ENCODE assay signal across 33 mouse cellular contexts in genomic region chr10:24107747-24108146, GRCm38 (mm10). TPM values are rescaled to one million over a fixed set of nuclear protein-coding genes. Genes with fewer than 3 reads are reported as not detected.
DNase-seq lines count a peak whose midpoint lies in the region; ATAC-seq and TF ChIP-seq lines count a peak whose summit lies in the region.
"Had no signal": no experiment of that assay in that cellular context is flagged by ENCODE, and none has a peak within 500 bp of the region (broad histone marks: within the 10 kb centered on the region; RNA-seq: fewer than 3 reads in every experiment).

No protein-coding gene starts in this region.

- DNase-seq in 416B (ENCODE audit: low read depth) (peak; percentile 33), CH12.LX (ENCODE audit: extremely low read depth) (no peak)
- DNase-seq in lung, adult 2 months: no peak
- DNase-seq in ovary, postnatal 36 days (ENCODE audit: low spot score): no peak
- DNase-seq in c-Kit-positive CD71-positive TER-119-positive erythroid progenitor cells, embryonic 14.5 days (ENCODE audit: low spot score): no peak
- DNase-seq: adrenal gland, adult 8-10 months; adrenal gland, postnatal 25 days; cerebellum, adult 18-20 months; cerebellum, adult 9-10 months; cerebellum, postnatal 14 days; forebrain, postnatal 0 days; gastrocnemius, postnatal 25 days; heart, adult 2 months; heart, postnatal 14 days; heart, postnatal 4 days had no signal

- TF ChIP-seq EP300 in CH12.LX (IDR thresholded peaks at IDR 0.05; ENCODE audit: low read length): no peak

- ATAC-seq in common myeloid progenitor, adult 5-6 weeks (replicated peaks; ENCODE audit: low read depth, poor library complexity, severe bottlenecking): 0 out of 2 replicates have a peak, but pooled peaks have one; percentile 50
- ATAC-seq in megakaryocyte progenitor cell, adult 5-6 weeks (replicated peaks; ENCODE audit: poor library complexity): 0 out of 2 replicates have a peak, but pooled peaks have one; percentile 42
- ATAC-seq: activated CD4-positive, CD25-positive, alpha-beta regulatory T cell, adult 4 months; forebrain, embryonic 14.5 days; forebrain, postnatal 0 days; hindbrain, embryonic 16.5 days had no signal

- no peak overlapping the region for H3K4me3 ChIP-seq in CH12.LX (replicated peaks in 1 of 3; ENCODE audit: low read depth in 2 of 3, low read length in 2 of 3, poor library complexity in 1 of 3)
- no peak overlapping the region for H3K4me3 ChIP-seq in lung, adult 2 months (replicated peaks; ENCODE audit: extremely low read depth, low read depth, low read length)
- H3K4me3 ChIP-seq: embryonic facial prominence, embryonic 12.5 days; embryonic facial prominence, embryonic 15.5 days; heart, adult 2 months; heart, embryonic 10.5 days; heart, embryonic 13.5 days; hindbrain, embryonic 12.5 days had no signal

- no peaks in the 10 kb centered on the region for H3K27me3 ChIP-seq in CH12.LX (replicated peaks)
- H3K27me3 ChIP-seq: embryonic facial prominence, embryonic 12.5 days; embryonic facial prominence, embryonic 15.5 days; heart, embryonic 13.5 days; hindbrain, embryonic 12.5 days had no signal

- no peak overlapping the region for H3K27ac ChIP-seq in CH12.LX (ENCODE audit: insufficient read depth, low read depth)
- H3K27ac ChIP-seq: embryonic facial prominence, embryonic 12.5 days; embryonic facial prominence, embryonic 15.5 days; heart, adult 2 months; heart, embryonic 10.5 days; heart, embryonic 13.5 days; hindbrain, embryonic 12.5 days had no signal

- H3K36me3 ChIP-seq in CH12.LX (replicated peaks in 1 of 2; ENCODE audit: control insufficient read depth in 1 of 2, insufficient read depth in 1 of 2, low read length in 1 of 2): no peaks in the 10 kb centered on the region
- H3K36me3 ChIP-seq: embryonic facial prominence, embryonic 12.5 days; embryonic facial prominence, embryonic 15.5 days; G1E; heart, embryonic 10.5 days; heart, embryonic 13.5 days; hindbrain, embryonic 12.5 days had no signal

- no peaks in the 10 kb centered on the region for H3K9me3 ChIP-seq in CH12.LX (replicated peaks; ENCODE audit: low read length)
- H3K9me3 ChIP-seq: embryonic facial prominence, embryonic 12.5 days; embryonic facial prominence, embryonic 15.5 days; G1E; heart, embryonic 10.5 days; heart, embryonic 13.5 days; hindbrain, embryonic 12.5 days had no signal

- no peaks in the 10 kb centered on the region for H3K79me2 ChIP-seq in CH12.LX (replicated peaks; ENCODE audit: control insufficient read depth, extremely low read depth, insufficient read depth, poor library complexity, severe bottlenecking)

- TF ChIP-seq CTCF in CH12.LX (conservative IDR thresholded peaks at IDR 0.05 in 1 of 2, IDR thresholded peaks at IDR 0.05 in 1 of 2; ENCODE audit: low read depth in 2 of 2, low read length in 2 of 2): no peak
- TF ChIP-seq CTCF in lung, adult 2 months (IDR thresholded peaks at IDR 0.05; ENCODE audit: insufficient read depth, low read length): no peak

- no peak for TF ChIP-seq POLR2A in CH12.LX (IDR thresholded peaks at IDR 0.05; ENCODE audit: low read depth, low read length)
- no peak for TF ChIP-seq POLR2A in lung, adult 2 months (IDR thresholded peaks at IDR 0.05; ENCODE audit: borderline replicate concordance, extremely low read depth, low read depth, low read length)

- WGBS in lung, adult 2 months: 47% methylated on average over 5 of the region's 5 CpGs

- no peak overlapping the region for H3K4me2 ChIP-seq in CH12.LX (ENCODE audit: insufficient read depth, low read depth, poor library complexity, severe bottlenecking)
- H3K4me2 ChIP-seq: embryonic facial prominence, embryonic 12.5 days; embryonic facial prominence, embryonic 15.5 days; heart, embryonic 13.5 days; hindbrain, embryonic 12.5 days had no signal

- H3K4me1 ChIP-seq in CH12.LX (ENCODE audit: control insufficient read depth in 1 of 2, insufficient read depth in 2 of 2): no peaks in the 10 kb centered on the region
- H3K4me1 ChIP-seq in lung, adult 2 months (ENCODE audit: control insufficient read depth, insufficient read depth, low read length): no peaks in the 10 kb centered on the region
- H3K4me1 ChIP-seq: embryonic facial prominence, embryonic 12.5 days; embryonic facial prominence, embryonic 15.5 days; heart, embryonic 10.5 days; heart, embryonic 13.5 days; hindbrain, embryonic 12.5 days had no signal

- in situ Hi-C loops in CH12.LX (cut with MboI; ENCODE audit: low pct_ligation_motif_present, low pct_unique_long_range_greater_than_20kb, low sequenced_read_pairs): no loop called here

- dilution Hi-C loops in CH12.LX (cut with MboI; ENCODE audit: extremely low pct_ligation_motif_present, extremely low pct_unique_long_range_greater_than_20kb, low sequenced_read_pairs): no loop called here

- no peak overlapping the region for H3K9ac ChIP-seq in CH12.LX (ENCODE audit: insufficient read depth, low read depth)
- H3K9ac ChIP-seq: embryonic facial prominence, embryonic 12.5 days; embryonic facial prominence, embryonic 15.5 days; forebrain, postnatal 0 days; heart, embryonic 13.5 days; hindbrain, embryonic 12.5 days had no signal

- TF ChIP-seq RAD21 in CH12.LX (IDR thresholded peaks at IDR 0.05; ENCODE audit: low read depth, low read length): no peak

TF ChIP-seq in CH12.LX, 34 proteins besides CTCF, POLR2A, EP300 and RAD21:
- TF ChIP-seq TBP (conservative IDR thresholded peaks at IDR 0.05; ENCODE audit: low read depth, low read length): no peak
- TF ChIP-seq BHLHE40 (IDR thresholded peaks at IDR 0.05; ENCODE audit: low read depth, low read length): peak; percentile 53
- TF ChIP-seq ZKSCAN1 (IDR thresholded peaks at IDR 0.05; ENCODE audit: borderline replicate concordance, low read depth, low read length): no peak

RNA-seq across cellular contexts. Expression of gene Taar9, which starts 1.6 kb away (rescaled TPM):
- total RNA-seq in CH12.LX (2012; rRNA removed): not detected in 2 replicates
- total RNA-seq in CH12.LX (2014; rRNA removed): not detected in 2 replicates
- not detected in 2 replicates for polyA plus RNA-seq in CH12.LX (2012; ENCODE audit: insufficient read length, low read depth)
- not detected in 2 replicates for total RNA-seq in common myeloid progenitor, adult 5-6 weeks (2017)
- not detected in 2 replicates for total RNA-seq in megakaryocyte progenitor cell, adult 5-6 weeks (2015)
- not detected in 2 replicates for total RNA-seq in megakaryocyte progenitor cell, adult 5-6 weeks (2017)
- not detected in 2 replicates for polyA plus RNA-seq in lung, adult 2 months (2012; rRNA removed)
- total RNA-seq: adrenal gland, adult 8-10 months; adrenal gland, postnatal 25 days; forebrain, postnatal 0 days; gastrocnemius, adult 8-10 months; gastrocnemius, postnatal 25 days; heart, adult 2 months; heart, postnatal 14 days; heart, postnatal 4 days had no signal
- polyA plus RNA-seq: activated CD4-positive, CD25-positive, alpha-beta regulatory T cell, adult 4 months; brain, embryonic 14.5 days; embryonic facial prominence, embryonic 12.5 days; embryonic facial prominence, embryonic 15.5 days; forebrain, embryonic 11.5 days; forebrain, embryonic 14.5 days; forebrain, postnatal 0 days; frontal cortex, adult 2 months; G1E; gonadal fat pad, adult 2 months; heart, adult 2 months; heart, embryonic 10.5 days; heart, embryonic 13.5 days; heart, embryonic 16.5 days; hindbrain, embryonic 12.5 days; hindbrain, embryonic 16.5 days; intestine, postnatal 0 days had no signal

RNA-seq across cellular contexts. Expression of gene Taar8c, which starts 6.0 kb away (rescaled TPM):
- total RNA-seq in CH12.LX (2012; rRNA removed) (not detected in 2 replicates), CH12.LX (2014; rRNA removed) (not detected in 2 replicates)
- not detected in 2 replicates for polyA plus RNA-seq in CH12.LX (2012; ENCODE audit: insufficient read length, low read depth)
- total RNA-seq in common myeloid progenitor, adult 5-6 weeks (2017): not detected in 2 replicates
- total RNA-seq in megakaryocyte progenitor cell, adult 5-6 weeks (2015): not detected in 2 replicates
- not detected in 2 replicates for total RNA-seq in megakaryocyte progenitor cell, adult 5-6 weeks (2017)
- polyA plus RNA-seq in lung, adult 2 months (2012; rRNA removed): not detected in 2 replicates
- total RNA-seq: adrenal gland, adult 8-10 months; adrenal gland, postnatal 25 days; forebrain, postnatal 0 days; G1E; gastrocnemius, adult 8-10 months; gastrocnemius, postnatal 25 days; heart, adult 2 months; heart, postnatal 14 days; heart, postnatal 4 days had no signal
- polyA plus RNA-seq: activated CD4-positive, CD25-positive, alpha-beta regulatory T cell, adult 4 months; brain, embryonic 14.5 days; embryonic facial prominence, embryonic 12.5 days; embryonic facial prominence, embryonic 15.5 days; forebrain, embryonic 11.5 days; forebrain, embryonic 14.5 days; forebrain, postnatal 0 days; frontal cortex, adult 2 months; G1E; gonadal fat pad, adult 2 months; heart, adult 2 months; heart, embryonic 10.5 days; heart, embryonic 13.5 days; heart, embryonic 16.5 days; hindbrain, embryonic 12.5 days; hindbrain, embryonic 16.5 days; intestine, postnatal 0 days had no signal

RNA-seq across cellular contexts. Expression of gene Taar8b, which starts 15.7 kb away (rescaled TPM):
- total RNA-seq in CH12.LX (2012; rRNA removed): not detected in 2 replicates
- not detected in 2 replicates for total RNA-seq in CH12.LX (2014; rRNA removed)
- not detected in 2 replicates for polyA plus RNA-seq in CH12.LX (2012; ENCODE audit: insufficient read length, low read depth)
- not detected in 2 replicates for total RNA-seq in common myeloid progenitor, adult 5-6 weeks (2017)
- not detected in 2 replicates for total RNA-seq in megakaryocyte progenitor cell, adult 5-6 weeks (2015)
- total RNA-seq in megakaryocyte progenitor cell, adult 5-6 weeks (2017): not detected in 2 replicates
- not detected in 2 replicates for polyA plus RNA-seq in lung, adult 2 months (2012; rRNA removed)
- total RNA-seq: adrenal gland, adult 8-10 months; adrenal gland, postnatal 25 days; forebrain, postnatal 0 days; G1E; gastrocnemius, adult 8-10 months; gastrocnemius, postnatal 25 days; heart, adult 2 months; heart, postnatal 14 days; heart, postnatal 4 days had no signal
- polyA plus RNA-seq: activated CD4-positive, CD25-positive, alpha-beta regulatory T cell, adult 4 months; brain, embryonic 14.5 days; embryonic facial prominence, embryonic 12.5 days; embryonic facial prominence, embryonic 15.5 days; forebrain, embryonic 11.5 days; forebrain, embryonic 14.5 days; forebrain, postnatal 0 days; frontal cortex, adult 2 months; G1E; gonadal fat pad, adult 2 months; heart, adult 2 months; heart, embryonic 10.5 days; heart, embryonic 13.5 days; heart, embryonic 16.5 days; hindbrain, embryonic 12.5 days; hindbrain, embryonic 16.5 days; intestine, postnatal 0 days had no signal

RNA-seq across cellular contexts. Expression of gene Taar8a, which starts 31.4 kb away (rescaled TPM):
- total RNA-seq in CH12.LX (2012; rRNA removed) (not detected in 2 replicates), CH12.LX (2014; rRNA removed) (not detected in 2 replicates)
- polyA plus RNA-seq in CH12.LX (2012; ENCODE audit: insufficient read length, low read depth): not detected in 2 replicates
- total RNA-seq in common myeloid progenitor, adult 5-6 weeks (2017): not detected in 2 replicates
- not detected in 2 replicates for total RNA-seq in megakaryocyte progenitor cell, adult 5-6 weeks (2015)
- not detected in 2 replicates for total RNA-seq in megakaryocyte progenitor cell, adult 5-6 weeks (2017)
- polyA plus RNA-seq in lung, adult 2 months (2012; rRNA removed): not detected in 2 replicates
- total RNA-seq: adrenal gland, adult 8-10 months; adrenal gland, postnatal 25 days; forebrain, postnatal 0 days; G1E; gastrocnemius, adult 8-10 months; gastrocnemius, postnatal 25 days; heart, adult 2 months; heart, postnatal 14 days; heart, postnatal 4 days had no signal
- polyA plus RNA-seq: activated CD4-positive, CD25-positive, alpha-beta regulatory T cell, adult 4 months; brain, embryonic 14.5 days; embryonic facial prominence, embryonic 12.5 days; embryonic facial prominence, embryonic 15.5 days; forebrain, embryonic 11.5 days; forebrain, embryonic 14.5 days; forebrain, postnatal 0 days; frontal cortex, adult 2 months; G1E; gonadal fat pad, adult 2 months; heart, adult 2 months; heart, embryonic 10.5 days; heart, embryonic 13.5 days; heart, embryonic 16.5 days; hindbrain, embryonic 12.5 days; hindbrain, embryonic 16.5 days; intestine, postnatal 0 days had no signal

RNA-seq across cellular contexts. Expression of gene Stx7, which starts 41.4 kb away (rescaled TPM):
- total RNA-seq in CH12.LX (2012; rRNA removed) (92.8 and 117 TPM in 2 replicates), CH12.LX (2014; rRNA removed) (176 and 194 TPM in 2 replicates)
- 102 TPM in 2 replicates for polyA plus RNA-seq in CH12.LX (2012; ENCODE audit: insufficient read length, low read depth)
- 38.6 and 44.5 TPM in 2 replicates for total RNA-seq in common myeloid progenitor, adult 5-6 weeks (2017)
- total RNA-seq in megakaryocyte progenitor cell, adult 5-6 weeks (2015): 53.4 and 64.1 TPM in 2 replicates
- total RNA-seq in megakaryocyte progenitor cell, adult 5-6 weeks (2017): 47.2 and 55.5 TPM in 2 replicates
- polyA plus RNA-seq in lung, adult 2 months (2012; rRNA removed): 91.9 and 97.8 TPM in 2 replicates
